Mouse (Mus musculus) CD4-positive helper T cell, adult 2 months (primary cell): ENCODE data around the gene Arhgdig.

Experiments
- DNase-seq: peaks from one replicate; pipeline ENCODE4 v3.0.0-alpha.2; 2012; ENCODE audit warnings: low read depth, missing footprints, low spot score

The Arhgdig gene

DNA sequence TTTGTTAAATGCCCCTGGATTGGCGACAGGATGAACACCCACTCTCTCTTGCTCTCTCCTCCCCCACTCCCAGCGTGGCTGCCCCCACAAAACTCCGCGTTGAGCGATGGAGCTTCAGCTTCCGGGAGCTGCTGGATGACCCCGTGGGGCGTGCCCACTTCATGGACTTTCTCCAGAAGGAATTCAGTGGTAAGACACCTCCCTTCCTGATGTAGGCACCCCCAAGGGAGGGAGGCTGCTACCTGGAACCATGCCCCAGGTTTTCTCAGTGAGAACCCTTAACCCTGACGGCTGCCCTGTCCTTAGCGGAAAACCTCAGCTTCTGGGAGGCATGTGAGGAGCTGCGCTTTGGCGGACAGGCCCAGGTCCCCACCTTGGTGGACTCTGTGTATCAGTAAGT lies at the start of gene Arhgdig:
Gene Arhgdig, minus strand, starts transcription at position 101 of the 400 bp plus-strand sequence.
- no peak for DNase-seq

- no peak for DNase-seq
Observed at GRCm38 (mm10) chr17:26255313-26255712, 47.7 kb upstream of the Arhgdig start.

- DNase-seq: no peak
Observed at GRCm38 (mm10) chr17:26253399-26253798, 45.8 kb upstream of the Arhgdig start.

DNA sequence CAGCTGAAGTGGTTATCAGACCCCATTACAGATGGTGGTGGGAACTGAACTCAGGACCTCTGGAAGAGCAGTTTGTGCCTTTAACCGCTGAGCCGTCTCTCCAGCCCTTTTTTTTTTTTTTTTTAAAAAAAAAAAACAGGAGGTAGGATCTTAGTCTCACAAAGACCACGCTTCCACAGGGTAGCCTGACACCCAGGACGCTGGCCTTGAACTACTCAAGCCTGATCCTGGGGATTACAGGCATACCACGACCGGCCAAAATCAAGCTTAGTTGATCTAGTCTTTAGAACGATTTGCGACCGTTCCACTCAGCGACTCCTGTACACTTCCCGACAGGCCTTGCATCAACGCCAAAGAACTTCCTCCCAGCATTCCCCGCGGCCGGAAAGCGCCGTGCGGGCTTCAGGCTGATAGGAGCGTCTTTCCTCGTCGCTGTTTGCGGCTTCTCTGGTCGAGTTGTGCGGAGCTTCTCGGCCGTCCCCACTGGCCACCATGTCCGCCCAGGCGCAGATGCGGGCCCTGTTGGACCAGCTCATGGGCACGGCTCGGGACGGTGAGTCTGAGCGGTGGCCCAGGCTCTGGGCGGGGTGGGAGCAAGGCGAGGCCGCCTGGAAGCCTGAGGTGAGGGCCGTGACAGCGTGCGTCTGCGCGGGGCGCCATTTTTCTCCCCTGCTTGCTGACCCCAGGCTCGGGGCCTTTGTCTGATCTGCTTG lies 45.1 kb upstream of the Arhgdig start, which contains the start of gene Luc7l:
Gene Luc7l, plus strand, starts transcription at position 358 of the 713 bp plus-strand sequence.
- DNase-seq: peak; percentile 92

GRCm38 (mm10) chr17:26251886-26252538 lies 44.4 kb upstream of the Arhgdig start:
- DNase-seq: no peak

DNA sequence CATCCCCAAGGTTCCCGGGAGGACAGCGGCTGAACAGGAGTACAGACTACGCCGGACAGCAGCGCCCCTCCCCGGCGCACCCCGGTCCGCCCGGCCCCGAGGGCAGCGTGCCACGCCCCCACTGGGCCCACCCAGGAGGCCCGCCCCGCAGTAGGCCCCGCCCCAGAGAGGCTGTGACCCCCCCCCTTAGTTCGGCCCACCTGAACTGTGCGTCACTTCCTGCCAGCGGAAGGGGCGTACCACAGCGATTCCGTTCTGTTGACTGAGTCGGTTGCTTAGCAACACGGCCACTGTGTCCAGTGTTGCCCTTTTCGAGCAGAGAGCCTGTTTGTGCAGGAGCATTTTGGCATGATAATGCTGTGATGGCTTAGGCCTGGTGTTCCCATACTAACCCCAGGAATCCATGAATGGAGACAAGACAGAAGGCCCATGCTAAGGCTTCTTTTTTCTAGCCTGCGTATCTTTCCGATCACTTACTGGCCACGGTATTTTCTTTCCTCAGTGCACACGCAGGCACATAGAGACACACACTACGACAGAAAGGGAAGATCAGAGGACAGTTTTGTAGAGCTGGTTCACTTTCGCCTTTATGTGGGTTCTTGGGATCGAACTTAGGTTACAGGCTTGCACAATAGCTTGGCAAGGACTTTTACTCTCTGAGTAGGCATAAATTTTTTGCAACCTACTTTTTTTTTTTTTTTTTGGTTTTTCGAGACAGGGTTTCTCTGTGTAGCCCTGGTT lies 36.7 kb upstream of the Arhgdig start, which contains the start of gene Fam234a:
Gene Fam234a, minus strand, starts transcription at position 142 of the 741 bp plus-strand sequence.
- peak; percentile 95 for DNase-seq

- peak; percentile 80 for DNase-seq
Observed at GRCm38 (mm10) chr17:26243471-26244100, 36.0 kb upstream of the Arhgdig start.

DNA sequence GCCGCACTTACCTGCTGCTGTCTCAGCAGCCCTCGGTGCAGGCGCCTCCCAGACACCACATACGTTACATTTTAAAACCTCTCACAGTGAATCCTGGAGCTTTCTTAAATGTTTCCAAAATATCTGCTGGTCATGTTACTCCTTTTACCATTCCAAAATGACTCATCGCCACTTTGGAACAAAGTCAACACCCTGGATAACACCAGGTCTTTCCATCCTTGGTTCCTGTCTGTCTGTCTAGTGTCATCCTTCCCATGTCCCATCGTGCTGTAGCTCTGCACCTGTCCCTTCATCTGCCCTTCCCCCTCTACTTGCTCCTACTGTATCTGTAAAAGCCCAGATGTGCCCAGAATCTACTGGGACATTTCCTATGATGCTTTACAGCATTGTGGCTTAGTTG lies 33.4 kb upstream of the Arhgdig start:
- DNase-seq: no peak

- peak; percentile 40 for DNase-seq
Observed at GRCm38 (mm10) chr17:26240120-26240790, 32.7 kb upstream of the Arhgdig start.

DNA sequence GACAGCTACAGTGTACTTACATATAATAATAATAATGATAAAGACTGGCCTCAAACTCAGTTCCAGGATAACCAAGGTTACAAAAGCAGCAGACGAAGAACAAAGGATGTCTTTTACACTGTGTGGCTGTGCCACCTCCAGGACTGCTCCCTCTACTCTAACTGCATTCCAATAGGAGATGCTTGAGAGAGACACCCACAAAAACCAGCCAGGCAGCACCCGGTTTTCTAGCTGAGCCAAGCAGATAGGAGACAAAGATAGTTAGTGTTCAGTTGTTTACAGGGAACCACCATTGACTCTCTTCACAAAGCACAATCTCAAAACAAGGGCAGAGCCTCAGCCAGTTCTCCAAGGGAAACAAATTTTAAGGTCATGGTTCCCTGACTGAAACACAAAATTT lies 32.0 kb upstream of the Arhgdig start:
- no peak for DNase-seq

GRCm38 (mm10) chr17:26237667-26238066 lies 30.1 kb upstream of the Arhgdig start:
- peak; percentile 21 for DNase-seq

DNA sequence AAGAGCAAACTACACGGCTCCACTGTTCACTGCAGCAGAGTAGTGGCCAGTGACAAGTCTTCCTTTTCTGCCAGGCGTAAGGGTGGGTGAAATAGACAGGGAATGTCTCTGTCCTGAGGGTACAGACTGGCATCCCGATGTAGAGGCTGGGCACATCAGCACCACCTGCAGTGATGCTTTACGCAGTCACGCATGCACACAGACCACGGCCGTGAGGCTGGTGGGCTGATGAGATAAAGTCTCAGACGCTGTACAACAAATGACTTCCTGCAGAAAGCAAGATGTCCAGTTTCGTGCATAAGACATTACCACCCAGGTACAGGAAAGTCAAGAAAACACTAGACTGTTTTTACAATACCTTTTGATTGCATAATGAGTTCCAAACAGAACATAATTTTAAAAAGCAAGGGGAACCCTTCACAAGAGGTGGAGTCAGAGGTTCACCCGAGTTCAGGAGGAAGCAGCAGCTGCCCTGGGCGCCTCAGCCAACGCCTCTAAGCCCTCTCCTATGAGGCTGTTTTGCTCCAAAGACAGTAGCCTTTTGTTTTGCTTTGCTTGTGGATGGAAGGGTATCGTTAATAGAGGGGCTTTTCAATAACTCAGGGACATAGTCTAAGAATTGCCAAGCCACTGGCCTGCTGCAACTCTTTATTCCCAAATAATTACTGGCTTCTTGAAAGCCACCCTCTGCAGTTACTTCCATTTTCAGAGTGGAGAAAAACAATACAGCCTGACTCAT lies 27.7 kb upstream of the Arhgdig start:
- DNase-seq: no peak

GRCm38 (mm10) chr17:26234386-26234785 lies 26.8 kb upstream of the Arhgdig start:
- DNase-seq: peak; percentile 52

- DNase-seq: peak; percentile 30
Observed at GRCm38 (mm10) chr17:26232863-26233262, 25.3 kb upstream of the Arhgdig start.

GRCm38 (mm10) chr17:26231156-26231555 lies 23.6 kb upstream of the Arhgdig start:
- no peak for DNase-seq

DNA sequence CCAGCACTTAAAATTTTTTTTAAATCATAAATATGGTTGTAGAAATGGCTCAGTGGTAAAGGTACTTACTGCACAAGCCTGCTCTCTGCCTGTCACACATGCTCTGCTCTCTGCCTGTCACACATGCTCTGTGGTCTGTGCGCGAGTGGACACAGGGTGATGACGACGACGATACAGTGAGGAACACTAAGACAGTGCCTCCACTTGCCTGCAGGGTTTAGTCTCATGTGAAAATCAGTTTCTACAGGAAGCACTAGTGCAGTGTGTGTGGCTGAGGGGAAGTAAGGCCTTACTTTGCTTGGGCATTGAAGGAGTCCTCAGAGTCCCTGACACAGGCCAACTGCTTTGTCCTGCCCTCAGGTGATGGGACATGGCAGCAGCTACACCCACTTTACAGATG lies 22.2 kb upstream of the Arhgdig start:
- no peak for DNase-seq

DNA sequence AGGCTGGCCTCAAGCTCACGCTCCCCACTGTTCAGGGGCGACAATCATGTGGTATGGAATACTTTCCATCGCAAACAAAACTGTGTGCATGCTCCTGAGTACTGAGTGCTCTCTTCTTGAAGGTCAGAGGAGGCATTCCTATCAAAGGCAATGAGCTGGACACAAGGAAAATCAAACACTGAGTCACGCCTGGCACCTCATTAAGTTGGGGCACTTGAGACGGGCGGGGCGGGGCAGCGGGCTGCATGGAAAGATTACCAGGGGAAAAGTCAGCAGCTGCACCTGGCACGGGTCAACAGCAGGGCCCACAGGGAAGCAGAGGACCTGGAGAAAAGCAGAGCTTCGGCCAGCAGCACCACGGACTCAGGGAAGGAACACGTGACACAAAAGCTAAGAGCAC lies 17.6 kb upstream of the Arhgdig start:
- no peak for DNase-seq

DNA sequence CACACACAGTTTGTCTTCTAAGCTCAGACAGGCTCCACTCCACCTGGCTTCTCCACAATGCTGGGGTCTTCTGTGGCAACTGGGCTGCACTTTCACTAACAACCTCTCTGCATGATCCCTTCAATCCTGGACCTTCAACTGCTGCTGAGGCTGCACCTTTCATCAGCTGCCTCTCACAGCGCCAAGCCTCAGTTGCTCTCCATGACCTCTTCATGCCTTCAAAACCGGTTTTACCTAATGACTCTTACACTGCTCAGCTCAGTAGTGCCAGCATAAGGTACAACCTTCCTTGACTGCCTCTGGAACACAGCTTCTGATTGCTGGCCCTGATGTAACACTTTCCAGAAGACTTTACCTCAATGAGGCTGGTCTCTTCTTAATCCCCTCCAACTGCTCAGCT lies 13.9 kb upstream of the Arhgdig start:
- no peak for DNase-seq

- DNase-seq: no peak
Observed at GRCm38 (mm10) chr17:26212681-26213080, 5.1 kb upstream of the Arhgdig start.

GRCm38 (mm10) chr17:26212241-26212640 lies 4.7 kb upstream of the Arhgdig start:
- no peak for DNase-seq

DNA sequence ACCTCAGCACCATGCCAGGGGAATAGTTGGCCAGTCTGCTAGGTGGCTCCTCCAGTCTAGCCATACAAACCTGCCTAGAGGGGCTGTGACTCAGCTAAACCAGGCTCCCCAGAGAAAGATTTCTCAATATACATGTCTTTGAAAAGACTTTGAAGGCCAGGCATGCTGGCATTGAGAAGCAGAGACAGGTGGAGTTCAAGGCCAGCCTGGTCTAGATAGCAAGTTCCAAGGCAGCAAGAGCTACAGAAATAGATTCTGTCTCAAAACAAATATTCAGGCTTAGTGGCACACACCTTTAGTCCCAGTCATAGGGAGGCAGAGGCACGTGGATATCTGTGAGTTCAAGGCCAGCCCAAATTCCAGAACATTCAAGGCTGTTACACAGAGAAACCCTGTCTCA lies 1.2 kb downstream of the Arhgdig start:
- no peak for DNase-seq
